Mouse (Mus musculus) right cerebral cortex, adult 2 months (tissue): ENCODE data around the gene Clptm1.

ENCODE experiments used
- DNase-seq, 2 experiments: peaks; one replicate each; pipeline ENCODE4 v3.0.0; 2021 to 2022; ENCODE audit warnings: low spot score in 2 of 2

Clptm1 gene

GRCm38 (mm10) chr7:19664455-19664954 lies 328 bp downstream of the Clptm1 start:
- DNase-seq: peak in 1 of 2 experiments; percentile 23

DNA sequence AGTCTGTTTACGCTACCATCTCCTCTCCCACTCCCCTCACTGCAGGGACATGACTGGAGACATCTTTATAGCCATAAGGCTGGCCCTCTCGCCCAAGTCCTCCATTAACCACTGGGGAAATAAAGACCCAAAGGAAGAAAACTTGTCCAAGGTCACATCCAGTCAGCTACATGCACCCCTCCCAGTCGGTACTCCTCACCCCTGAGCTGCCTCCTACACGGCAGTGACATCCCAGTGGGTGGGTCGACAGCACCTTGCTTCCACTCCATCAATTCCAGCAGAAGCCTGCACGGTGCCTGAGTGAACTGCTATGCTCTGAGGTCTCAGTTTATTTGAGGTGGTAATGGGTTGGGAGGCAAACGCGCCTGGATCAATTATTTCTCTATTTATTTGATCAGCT lies 893 bp downstream of the Clptm1 start:
- peak in 1 of 2 experiments; percentile 17 for DNase-seq

GRCm38 (mm10) chr7:19652614-19653013 lies 12.2 kb downstream of the Clptm1 start:
- DNase-seq: no peak

- no peak for DNase-seq
Observed at GRCm38 (mm10) chr7:19651063-19651786, 13.6 kb downstream of the Clptm1 start.

- peak; percentile 46 to 54 for DNase-seq
Observed at GRCm38 (mm10) chr7:19641223-19641622, 23.6 kb downstream of the Clptm1 start.

DNA sequence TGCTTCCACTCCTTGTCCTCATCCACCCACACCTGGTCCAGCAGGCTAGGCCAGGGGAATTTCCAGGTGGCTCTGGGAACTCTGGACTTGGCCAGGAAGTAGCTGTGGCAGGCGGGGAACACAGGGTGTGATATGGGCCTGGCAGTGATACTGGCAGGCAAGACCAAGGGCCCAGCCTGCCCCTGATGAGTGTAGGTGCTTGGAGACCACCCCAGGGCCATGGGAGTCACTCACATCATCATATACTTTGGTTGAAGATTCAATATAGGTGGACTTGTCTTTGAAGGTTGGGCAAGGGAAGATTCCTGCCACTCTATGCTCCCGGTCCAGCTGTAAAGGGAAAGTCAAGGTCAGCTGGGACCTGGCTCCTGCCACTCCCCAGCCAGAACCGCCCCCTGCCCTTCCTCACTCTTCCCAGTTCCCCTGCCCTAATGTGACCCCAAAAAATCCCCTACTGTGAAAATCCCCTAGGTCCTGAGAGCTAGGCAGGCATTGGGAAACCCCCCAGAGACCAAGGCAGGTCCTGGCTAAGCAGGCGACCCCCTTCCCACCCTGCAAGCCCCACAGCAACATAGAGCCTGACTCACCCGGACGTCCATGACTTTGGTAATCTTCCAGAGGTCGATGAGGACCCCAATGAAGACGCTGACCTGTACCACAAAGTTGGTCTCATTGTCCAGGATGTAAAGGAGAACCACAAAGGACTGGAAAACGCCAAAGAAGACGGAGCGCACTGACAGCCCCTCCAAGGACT lies 29.6 kb downstream of the Clptm1 start:
- DNase-seq: no peak

GRCm38 (mm10) chr7:19634591-19634990 lies 30.2 kb downstream of the Clptm1 start:
- no peak for DNase-seq

- no peak for DNase-seq
Observed at GRCm38 (mm10) chr7:19633855-19634254, 31.0 kb downstream of the Clptm1 start.

- DNase-seq: no peak
Observed at GRCm38 (mm10) chr7:19633197-19633596, 31.6 kb downstream of the Clptm1 start.

GRCm38 (mm10) chr7:19632720-19633119 lies 32.1 kb downstream of the Clptm1 start:
- DNase-seq: no peak

GRCm38 (mm10) chr7:19632275-19632674 lies 32.6 kb downstream of the Clptm1 start:
- DNase-seq: no peak

- DNase-seq: peak; percentile 89 to 90
Observed at GRCm38 (mm10) chr7:19629361-19629734, 35.5 kb downstream of the Clptm1 start, which contains the start of gene Relb. Gene Relb, minus strand, starts transcription at chr7:19629438.

GRCm38 (mm10) chr7:19628536-19629360 lies 36.1 kb downstream of the Clptm1 start:
- peak; percentile 82 to 88 for DNase-seq

- DNase-seq: no peak
Observed at GRCm38 (mm10) chr7:19628192-19628535, 36.7 kb downstream of the Clptm1 start.

DNA sequence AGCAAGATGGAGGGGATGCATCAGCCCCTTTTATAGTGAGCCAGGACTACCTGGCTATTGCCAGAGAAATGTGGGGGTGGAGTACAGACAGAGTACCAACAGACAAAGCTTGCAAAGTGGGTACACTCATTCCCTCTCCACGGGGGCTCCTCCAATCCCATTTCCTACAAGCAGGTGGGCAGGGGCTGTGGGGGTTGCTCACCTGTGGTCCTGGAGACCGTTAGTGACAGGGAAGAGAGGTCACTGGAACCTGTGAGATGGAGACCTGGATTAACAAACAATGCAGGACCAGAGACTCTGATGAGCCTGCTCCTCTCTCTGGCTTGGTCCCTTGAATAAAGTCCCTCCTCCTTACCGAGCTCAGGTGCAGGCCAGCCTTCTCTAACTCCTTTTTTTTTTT lies 37.1 kb downstream of the Clptm1 start:
- no peak for DNase-seq

DNA sequence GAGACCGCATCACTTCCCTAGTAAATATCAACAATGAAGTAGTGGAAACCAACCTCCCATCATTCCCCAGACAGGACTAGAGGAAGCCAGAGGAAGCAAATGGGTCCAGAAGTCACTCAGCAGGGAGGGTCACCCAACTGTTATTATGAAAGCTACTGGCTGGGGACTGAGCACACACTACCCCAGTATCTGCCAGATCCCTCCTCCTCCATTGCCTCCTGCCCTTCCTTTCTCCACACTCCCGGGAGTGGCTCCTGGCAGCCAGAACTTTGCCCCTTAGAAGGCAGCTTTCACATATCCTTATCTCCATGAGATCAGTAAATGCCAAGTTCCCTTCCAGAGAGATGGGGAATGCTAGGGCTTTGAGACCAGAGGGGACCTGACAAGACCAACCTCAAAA lies 41.4 kb downstream of the Clptm1 start:
- DNase-seq: no peak

DNA sequence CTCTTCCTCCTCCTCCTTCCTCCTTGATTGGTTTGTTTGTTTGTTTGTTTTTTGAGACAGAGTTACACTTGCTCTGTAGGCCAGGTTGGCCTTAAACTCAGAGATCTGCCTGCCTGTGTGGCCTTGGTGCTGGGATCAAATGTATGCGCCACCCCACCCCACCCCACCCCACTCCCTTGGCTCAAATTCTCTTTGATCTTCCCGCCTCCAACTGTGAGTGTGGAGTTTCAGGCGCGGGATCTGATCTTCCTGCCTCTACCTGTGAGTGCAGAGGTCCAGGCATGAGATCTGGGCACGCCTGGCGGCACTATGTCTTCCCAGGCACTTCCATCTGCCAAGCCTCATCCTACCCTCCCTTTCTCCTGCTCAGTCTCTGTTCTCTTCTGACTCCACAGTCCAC lies 42.6 kb downstream of the Clptm1 start:
- no peak for DNase-seq

DNA sequence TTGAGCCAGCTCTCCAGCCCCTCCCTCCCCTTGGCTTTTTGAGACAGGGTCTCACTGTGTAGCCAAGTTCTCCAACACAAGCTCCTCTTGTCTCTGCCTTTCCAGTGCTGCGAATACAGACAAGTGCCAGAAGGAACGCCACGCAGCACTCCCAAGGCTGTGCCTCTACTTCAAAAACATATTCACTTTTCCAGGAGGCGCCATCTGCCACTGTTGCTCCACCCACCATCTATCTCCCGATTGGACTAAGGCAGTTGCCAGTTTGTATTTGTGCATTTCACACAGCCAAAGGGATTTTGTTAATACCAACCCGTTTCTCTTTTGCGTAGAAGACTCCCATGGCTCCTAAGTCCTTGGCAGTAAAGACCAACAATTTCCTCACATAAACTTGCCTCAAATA lies 44.0 kb downstream of the Clptm1 start:
- peak; percentile 50 to 60 for DNase-seq

GRCm38 (mm10) chr7:19619004-19619801 lies 45.6 kb downstream of the Clptm1 start:
- DNase-seq: peak; percentile 80 to 83

- DNase-seq: no peak
Observed at GRCm38 (mm10) chr7:19615036-19615577, 49.7 kb downstream of the Clptm1 start.

DNA sequence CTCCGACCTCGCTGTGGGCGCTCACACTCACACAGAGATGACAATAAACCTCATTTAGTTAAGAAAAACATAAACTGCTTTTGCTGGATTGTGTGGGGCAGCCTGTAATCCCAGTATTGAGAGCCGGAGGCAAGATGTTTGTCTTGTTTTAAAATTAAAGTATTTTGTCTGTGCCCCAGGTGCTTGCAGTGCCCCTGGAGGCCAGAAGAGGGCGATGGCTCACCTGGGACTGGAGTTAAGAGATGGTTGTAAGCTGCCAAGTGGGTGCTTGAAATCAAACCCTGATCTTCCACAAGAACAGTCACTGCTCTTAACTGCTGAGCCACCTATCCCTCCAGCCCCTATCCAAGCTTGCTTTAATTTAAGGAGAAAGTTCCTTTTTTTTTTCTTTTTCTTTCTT lies 53.9 kb downstream of the Clptm1 start:
- no peak for DNase-seq
